Mouse (Mus musculus) lung, postnatal 0 days (tissue): ENCODE measurements around the gene 2900026A02Rik.

Experiments
- CTCF ChIP-seq: IDR thresholded peaks from 2 replicates; pipeline ENCODE4 v1.5.1; 2016; ENCODE audit warnings: antibody characterized with exemption, mild to moderate bottlenecking
- EP300 ChIP-seq: IDR thresholded peaks from 2 replicates; pipeline ENCODE4 v1.6.1; 2016; ENCODE audit warnings: antibody characterized with exemption, mild to moderate bottlenecking, control low read depth

- TF ChIP-seq CTCF (no peak), EP300 (no peak)
Measured at GRCm38 (mm10) chr5:113126476-113126875, 94.6 kb downstream of the 2900026A02Rik start.
